Mouse (Mus musculus) heart, adult 11 months (tissue): ENCODE results near the gene Nxph4.

ENCODE experiments used
- DNase-seq: peaks from one replicate; pipeline ENCODE4 v3.0.0; 2022

The Nxph4 gene

DNA sequence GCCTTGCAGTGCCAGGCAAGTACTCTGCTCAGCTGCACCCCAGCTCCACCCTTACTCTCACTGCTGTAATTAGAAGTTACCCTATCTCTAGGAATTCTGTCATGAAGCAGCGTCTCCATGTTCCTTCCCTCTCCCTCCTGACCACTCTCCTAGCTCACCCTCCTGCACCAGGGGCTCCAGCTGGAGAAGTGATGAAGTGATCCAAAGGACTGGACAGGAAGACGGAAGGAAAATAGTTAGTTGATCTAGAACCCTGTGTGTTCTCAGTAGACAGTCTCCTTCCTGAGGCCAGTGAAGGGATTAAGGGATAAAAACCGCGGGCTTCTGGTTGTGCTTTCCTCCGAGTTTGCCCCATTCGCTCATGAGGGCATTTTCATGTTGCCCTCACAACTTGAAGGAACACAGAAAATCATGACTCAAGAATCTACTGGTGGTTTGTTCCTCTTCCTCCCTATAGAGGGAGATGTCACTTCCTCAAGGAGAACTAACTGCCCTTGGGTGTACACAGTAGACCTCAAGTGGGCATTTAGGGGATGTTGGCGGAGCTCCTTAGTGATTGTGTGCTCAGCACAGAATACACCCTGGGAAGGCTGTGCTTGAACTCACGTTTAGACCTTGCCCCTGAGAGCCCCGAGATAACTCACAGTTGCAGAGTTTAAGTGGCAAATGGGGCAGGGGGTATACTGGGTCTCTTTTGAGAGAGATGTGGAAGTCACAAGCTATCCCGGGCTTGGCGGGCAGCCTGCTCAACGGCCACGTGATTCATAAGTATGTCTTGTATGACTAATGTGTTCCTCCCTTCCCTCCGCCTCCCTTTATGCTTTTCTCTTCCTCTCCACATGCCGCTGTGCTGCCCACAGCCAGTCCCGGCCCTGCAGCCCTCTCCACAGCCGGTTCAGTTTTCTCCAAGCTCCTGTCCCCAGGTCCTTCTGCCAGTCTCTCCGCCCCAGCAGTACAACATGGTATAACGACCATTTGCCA is 53.2 kb downstream of the Nxph4 start:
- DNase-seq, result peak; percentile 97

DNA sequence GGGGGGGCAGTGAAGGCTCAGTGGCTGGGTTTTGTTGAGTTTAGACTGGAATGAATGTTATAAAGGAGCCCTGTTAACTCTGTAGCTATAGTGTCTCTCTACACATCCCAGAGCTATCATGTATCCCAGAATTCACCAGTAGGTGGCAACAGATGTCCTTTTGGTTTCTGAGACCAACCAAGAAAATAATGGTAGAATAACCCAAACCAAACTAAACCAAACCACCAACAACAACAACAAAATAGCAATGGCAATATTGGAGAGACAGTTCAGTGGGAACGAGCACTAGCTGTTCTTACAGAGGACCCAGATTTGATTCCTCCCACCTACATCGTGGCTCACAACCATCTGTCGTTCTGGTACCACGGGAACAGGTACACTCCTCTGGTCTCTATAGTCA is 55.2 kb downstream of the Nxph4 start:
- DNase-seq, result no peak

DNA sequence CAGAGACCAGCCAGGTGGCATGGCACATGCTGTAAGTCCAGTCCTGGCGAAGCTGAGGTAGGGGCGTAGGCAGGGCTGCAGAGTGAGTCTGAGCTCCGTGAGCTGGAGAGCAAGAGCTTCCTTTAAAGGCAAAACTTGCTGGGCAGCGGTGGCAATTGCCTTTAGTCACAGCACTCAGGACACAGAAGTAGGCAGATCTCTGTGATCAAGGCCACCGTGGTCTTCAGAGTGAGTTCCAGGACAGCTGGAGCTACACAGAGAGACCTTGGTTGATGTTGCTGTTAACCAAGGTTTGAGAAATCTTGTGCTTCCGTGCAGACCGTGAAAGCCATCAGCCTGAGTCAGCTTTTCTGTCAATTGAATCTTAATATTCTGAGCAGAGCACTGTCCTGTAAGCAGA is 57.1 kb downstream of the Nxph4 start:
- no peak for DNase-seq

DNA sequence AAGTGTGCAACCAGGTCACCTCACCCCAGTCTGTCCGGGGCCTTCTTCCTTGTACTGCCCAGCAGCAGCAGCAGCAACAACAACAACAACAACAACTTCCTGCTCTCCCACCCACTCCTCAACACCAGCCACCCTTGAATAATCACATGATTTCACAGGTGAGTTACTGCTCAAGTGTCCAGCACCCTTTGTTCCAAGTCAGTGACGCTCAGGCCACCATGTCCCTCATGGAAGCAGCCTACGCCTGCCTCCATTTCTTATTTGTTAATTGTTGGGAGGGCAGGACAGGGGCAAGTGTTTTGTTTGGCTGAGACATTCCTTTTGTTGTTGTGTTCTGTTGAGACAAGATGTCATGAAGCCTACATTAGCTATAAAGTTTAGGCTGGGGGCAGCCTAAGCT is 57.8 kb downstream of the Nxph4 start:
- no peak for DNase-seq
